Comparison of ENCODE assay signal across 11 mouse cellular contexts in genomic region chr10:83328791-83329190, GRCm38 (mm10).
"Had no signal": no experiment of that assay in that cellular context is flagged by ENCODE, and none has a peak within 500 bp of the region (broad histone marks: within the 10 kb centered on the region; RNA-seq: fewer than 3 reads in every experiment).

No protein-coding gene starts in this region.

- DNase-seq: kidney, adult 9 months; kidney, postnatal 36 days; layer of hippocampus, adult 9-11 months; left cerebral cortex, postnatal 4 days; right cerebral cortex, adult 18-20 months; right cerebral cortex, postnatal 25 days; thymus, postnatal 36 days had no signal

- H3K4me2 ChIP-seq: limb, embryonic 13.5 days; midbrain, embryonic 13.5 days had no signal

- H3K36me3 ChIP-seq: limb, embryonic 13.5 days; midbrain, embryonic 13.5 days had no signal

- H3K4me1 ChIP-seq: midbrain, embryonic 13.5 days had no signal

- H3K4me3 ChIP-seq: limb, embryonic 13.5 days; midbrain, embryonic 13.5 days had no signal

- H3K27ac ChIP-seq: kidney, postnatal 0 days; limb, embryonic 13.5 days; liver, embryonic 14.5 days; midbrain, embryonic 13.5 days had no signal

- H3K9me3 ChIP-seq: limb, embryonic 13.5 days; midbrain, embryonic 13.5 days had no signal

- ATAC-seq: midbrain, embryonic 13.5 days had no signal

- H3K9ac ChIP-seq: limb, embryonic 13.5 days; liver, embryonic 14.5 days; midbrain, embryonic 13.5 days had no signal
